Mouse (Mus musculus): ENCODE data around the gene Ddx51. TPM values are rescaled to one million over a fixed set of nuclear protein-coding genes. Genes with fewer than 3 reads are reported as not detected.
A peak's percentile ranks its signal among the peaks of the same experiment; 100 is the strongest.

The Ddx51 gene
- total RNA-seq, 1 experiment from 2014 or later = 11.4 TPM

DNA sequence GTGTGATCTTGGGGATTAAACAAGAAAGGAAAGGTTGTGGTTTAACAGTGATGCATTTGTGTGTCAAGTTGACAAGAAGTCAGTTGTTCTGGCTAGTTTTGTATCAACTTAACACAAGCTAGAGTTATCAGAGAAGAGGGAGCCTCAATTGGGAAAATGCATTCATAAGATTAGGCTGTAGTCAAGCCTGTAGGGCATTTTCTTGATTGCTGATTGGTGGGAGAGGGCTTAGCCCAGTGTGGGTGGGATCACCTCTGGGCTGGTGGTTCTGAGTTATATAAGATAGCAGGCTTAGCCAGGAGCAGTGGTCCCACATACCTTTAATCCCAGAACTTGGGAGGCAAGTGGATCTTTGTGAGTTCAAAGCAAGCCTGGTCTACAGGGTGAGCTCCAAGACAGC is 6.9 kb upstream of the Ddx51 start:
- no peak for ATAC-seq (ENCODE audit: extremely low read depth, insufficient number of reproducible peaks, low FRiP score, poor library complexity, severe bottlenecking)

DNA sequence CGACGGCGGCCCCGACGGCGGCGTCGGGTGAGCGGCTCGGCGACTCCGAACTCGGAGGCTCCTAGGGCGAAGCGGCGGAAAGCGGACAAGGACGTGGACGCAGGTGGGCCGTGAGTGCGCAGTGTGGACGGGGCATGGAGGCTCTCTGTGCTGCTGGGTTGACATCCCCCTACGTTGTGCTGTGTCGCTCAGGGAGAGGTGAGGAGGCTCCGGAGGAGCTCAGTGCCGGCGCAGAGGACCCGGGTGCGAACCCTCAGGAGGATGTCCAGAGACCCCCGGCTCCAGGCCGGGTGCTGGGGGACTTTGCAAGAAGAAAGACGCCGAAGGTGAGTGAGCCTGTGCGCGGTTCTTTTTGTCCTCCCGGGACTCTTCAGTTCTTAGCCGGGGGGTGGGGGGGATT is 435 bp downstream of the Ddx51 start:
- no peak for ATAC-seq (ENCODE audit: extremely low read depth, insufficient number of reproducible peaks, low FRiP score, poor library complexity, severe bottlenecking)

- ATAC-seq (ENCODE audit: extremely low read depth, insufficient number of reproducible peaks, low FRiP score, poor library complexity, severe bottlenecking) = no peak
Observed at GRCm38 (mm10) chr5:110659682-110660081, 6.4 kb downstream of the Ddx51 start.

DNA sequence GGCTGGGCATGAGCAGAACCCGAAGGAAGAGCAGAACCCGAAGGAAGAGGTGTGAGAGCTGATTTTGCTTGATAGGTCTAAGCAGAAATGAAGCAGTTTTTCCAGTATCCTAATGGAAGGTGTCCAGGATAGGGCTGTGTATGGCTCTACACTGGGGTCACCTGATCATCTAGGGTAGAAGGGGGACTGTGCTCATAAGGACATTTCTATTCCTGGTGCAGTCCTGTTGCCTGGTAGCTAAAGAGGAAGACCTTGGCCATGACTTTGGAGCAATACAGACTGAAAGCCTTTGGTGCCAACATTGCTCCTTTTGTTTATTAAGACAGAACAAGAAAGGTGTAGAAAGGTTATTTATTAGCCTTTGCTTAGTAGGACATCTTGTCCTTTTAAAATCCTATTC is 10.8 kb downstream of the Ddx51 start:
- no peak for ATAC-seq (ENCODE audit: extremely low read depth, insufficient number of reproducible peaks, low FRiP score, poor library complexity, severe bottlenecking)

- no peak for ATAC-seq (ENCODE audit: extremely low read depth, insufficient number of reproducible peaks, low FRiP score, poor library complexity, severe bottlenecking)
Observed at GRCm38 (mm10) chr5:110664750-110665269, 11.6 kb downstream of the Ddx51 start.

DNA sequence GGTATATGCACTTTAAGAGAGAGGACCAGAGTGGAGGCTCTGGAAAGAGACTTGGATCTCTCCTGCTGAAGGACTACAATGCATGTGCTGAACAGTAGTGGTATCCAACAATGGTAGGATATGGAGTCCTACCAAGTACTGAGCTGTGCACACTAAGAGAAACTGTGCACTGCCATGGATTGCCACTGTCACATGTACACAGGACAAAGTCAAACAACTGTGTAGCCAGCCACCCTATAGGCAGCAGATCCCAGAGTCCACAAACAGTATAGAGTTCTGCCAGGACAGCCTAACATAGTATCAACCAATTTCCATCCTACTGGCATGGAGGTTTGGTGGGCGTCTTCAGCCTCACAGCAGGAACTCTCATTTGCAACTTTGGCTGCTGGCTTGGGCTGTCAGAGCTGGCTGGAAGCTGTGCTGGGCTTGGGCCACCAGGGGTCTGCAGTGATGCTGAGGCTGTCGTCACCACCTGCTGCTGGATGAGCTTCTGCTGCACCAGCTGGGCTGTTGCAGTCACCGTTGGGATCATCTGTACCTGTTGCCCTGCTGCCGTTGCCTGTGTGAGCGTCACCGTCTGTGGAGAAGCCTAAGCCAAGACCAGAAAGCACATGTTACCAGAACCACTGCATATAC is 12.4 kb downstream of the Ddx51 start:
- ATAC-seq (ENCODE audit: extremely low read depth, insufficient number of reproducible peaks, low FRiP score, poor library complexity, severe bottlenecking) = 0 out of 2 replicates have a peak, but pooled peaks have one; percentile 9

DNA sequence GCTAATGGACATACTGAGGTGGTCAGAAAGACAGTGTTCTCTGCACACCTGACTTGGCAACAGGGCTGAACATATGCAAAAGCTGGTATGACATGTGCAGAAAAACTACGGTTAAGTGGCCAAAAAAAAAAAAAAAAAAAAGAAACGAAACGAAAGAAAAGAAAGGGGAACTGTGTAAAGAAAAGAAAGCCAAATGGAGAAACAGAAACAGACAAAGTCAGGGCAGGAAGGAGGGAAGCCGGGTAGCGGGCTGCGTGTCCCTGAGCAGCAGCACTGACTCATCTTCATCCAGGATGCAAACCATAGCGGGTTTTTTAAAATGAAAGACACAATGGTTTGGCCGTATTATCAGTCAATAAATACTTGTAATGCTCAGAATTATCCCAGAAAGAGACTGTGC is 28.8 kb downstream of the Ddx51 start:
- ATAC-seq (ENCODE audit: extremely low read depth, insufficient number of reproducible peaks, low FRiP score, poor library complexity, severe bottlenecking) = no peak

DNA sequence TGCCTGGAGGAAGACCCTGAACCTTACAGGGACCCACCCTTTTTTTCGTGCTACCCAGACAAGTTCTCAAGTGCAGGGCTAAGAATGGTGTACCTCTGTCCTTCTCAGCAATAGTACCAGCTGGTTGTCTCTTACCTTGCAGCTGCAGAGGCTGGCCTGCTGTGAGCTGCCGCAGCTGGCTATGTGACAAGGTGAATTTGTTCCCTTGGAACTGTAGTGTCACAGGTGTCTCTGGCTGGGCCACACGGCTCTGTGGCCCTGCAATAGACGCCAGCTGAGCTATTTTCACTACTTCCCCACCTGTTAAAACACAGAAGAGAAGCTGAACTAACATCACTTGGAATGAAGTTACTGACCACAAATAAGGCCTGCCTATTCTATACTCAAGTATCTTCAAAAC is 45.4 kb downstream of the Ddx51 start:
- ATAC-seq (ENCODE audit: extremely low read depth, insufficient number of reproducible peaks, low FRiP score, poor library complexity, severe bottlenecking) = no peak

GRCm38 (mm10) chr5:110704004-110704403 is 50.8 kb downstream of the Ddx51 start:
- no peak for ATAC-seq (ENCODE audit: extremely low read depth, insufficient number of reproducible peaks, low FRiP score, poor library complexity, severe bottlenecking)

GRCm38 (mm10) chr5:110709256-110709655 is 56.0 kb downstream of the Ddx51 start:
- no peak for ATAC-seq (ENCODE audit: extremely low read depth, insufficient number of reproducible peaks, low FRiP score, poor library complexity, severe bottlenecking)

Other genes starting within 250 kb of the Ddx51 start
- 21.2 and 28.4 TPM in 2 replicates for gene Fbrsl1, start 204.9 kb upstream of the Ddx51 start, total RNA-seq (2017)
- 0.81 and 0.86 TPM in 2 replicates for gene Galnt9, start 109.1 kb upstream of the Ddx51 start, total RNA-seq (2017)
- 11.0 and 12.0 TPM in 2 replicates for gene Noc4l, start within 50 bp of the Ddx51 start, total RNA-seq (2017)
- 77.6 and 95.2 TPM in 2 replicates for gene Ep400, start 117.3 kb downstream of the Ddx51 start, total RNA-seq (2017)
- gene Pus1, start 127.2 kb downstream of the Ddx51 start, total RNA-seq (2017) = 19.4 and 20.5 TPM in 2 replicates
- gene Ulk1, start 156.6 kb downstream of the Ddx51 start, total RNA-seq (2017) = 40.4 and 56.1 TPM in 2 replicates
- gene Hscb, start 186.3 kb downstream of the Ddx51 start, total RNA-seq (2017) = 24.4 and 28.3 TPM in 2 replicates
- gene Chek2, start 186.5 kb downstream of the Ddx51 start, total RNA-seq (2017) = 6.5 and 7.8 TPM in 2 replicates
- 3.7 and 6.3 TPM in 2 replicates for gene Ttc28, start 226.4 kb downstream of the Ddx51 start, total RNA-seq (2017)